Mouse (Mus musculus): ENCODE results near the gene Vsig2. TPM values are rescaled to one million over a fixed set of nuclear protein-coding genes. Genes with fewer than 3 reads are reported as not detected.

The Vsig2 gene
- polyA plus RNA-seq, 1 experiment from 2014 or later: 0.42 TPM

- no peak overlapping the region; the same call in 1 of the 2 replicates for H3K4me3 ChIP-seq (replicated peaks)
- WGBS: 38% methylated on average over 14 of the region's 14 CpGs
Observed at GRCm38 (mm10) chr9:37576436-37576930, 37.4 kb downstream of the Vsig2 start.

GRCm38 (mm10) chr9:37583594-37583993 is 44.5 kb downstream of the Vsig2 start:
- no peak overlapping the region for H3K4me3 ChIP-seq (replicated peaks)
- no peak overlapping the region for H3K27ac ChIP-seq
- H3K9me3 ChIP-seq: no peaks in the 10 kb centered on the region; the same call in 1 of the 2 replicates
- H3K4me2 ChIP-seq (replicated peaks): no peak overlapping the region
- no peaks in the 10 kb centered on the region for H3K36me3 ChIP-seq
- no peaks in the 10 kb centered on the region for H3K4me1 ChIP-seq (replicated peaks)
- H3K27me3 ChIP-seq: no peaks in the 10 kb centered on the region
- H3K9ac ChIP-seq (replicated peaks): no peak overlapping the region
- no peak for ATAC-seq
- 86% methylated on average over 5 of the region's 5 CpGs for WGBS

More at GRCm38 (mm10) chr9:37576436-37576930, 37.4 kb downstream of the Vsig2 start:
- ATAC-seq: peak; percentile 80
- H3K36me3 ChIP-seq: no peaks in the 10 kb centered on the region
- H3K4me2 ChIP-seq (replicated peaks): peak overlapping the region; percentile 27; the same call in 1 of the 2 replicates
- H3K27me3 ChIP-seq: no peaks in the 10 kb centered on the region
- H3K9me3 ChIP-seq: no peaks in the 10 kb centered on the region
- peaks cover 7% of the 10 kb centered on the region for H3K4me1 ChIP-seq (replicated peaks)
- H3K27ac ChIP-seq: 0 out of 2 replicates have a peak overlapping the region, but pooled peaks have one; percentile 9
- H3K9ac ChIP-seq (replicated peaks): no peak overlapping the region

GRCm38 (mm10) chr9:37586718-37587117 is 47.7 kb downstream of the Vsig2 start:
- no peak for ATAC-seq
- H3K4me1 ChIP-seq (replicated peaks): no peaks in the 10 kb centered on the region
- H3K36me3 ChIP-seq: no peaks in the 10 kb centered on the region
- no peaks in the 10 kb centered on the region for H3K27me3 ChIP-seq
- no peak overlapping the region for H3K27ac ChIP-seq
- no peaks in the 10 kb centered on the region; the same call in 1 of the 2 replicates for H3K9me3 ChIP-seq
- whole genome bisulfite sequencing: 79% methylated on average over 4 of the region's 4 CpGs
- H3K9ac ChIP-seq (replicated peaks): no peak overlapping the region
- no peak overlapping the region for H3K4me3 ChIP-seq (replicated peaks)
- no peak overlapping the region for H3K4me2 ChIP-seq (replicated peaks)

GRCm38 (mm10) chr9:37590381-37590780 is 51.3 kb downstream of the Vsig2 start:
- H3K27me3 ChIP-seq: no peaks in the 10 kb centered on the region
- no peak overlapping the region for H3K27ac ChIP-seq
- no peak overlapping the region for H3K9ac ChIP-seq (replicated peaks)
- no peaks in the 10 kb centered on the region for H3K4me1 ChIP-seq (replicated peaks)
- no peak overlapping the region for H3K4me3 ChIP-seq (replicated peaks)
- no peak for ATAC-seq
- no peaks in the 10 kb centered on the region; the same call in 1 of the 2 replicates for H3K9me3 ChIP-seq
- H3K4me2 ChIP-seq (replicated peaks): no peak overlapping the region
- 84% methylated on average over 4 of the region's 4 CpGs for WGBS
- H3K36me3 ChIP-seq: no peaks in the 10 kb centered on the region

GRCm38 (mm10) chr9:37592025-37592424 is 53.0 kb downstream of the Vsig2 start:
- Histone ChIP-seq H3K27me3 (no peaks in the 10 kb centered on the region), H3K36me3 (no peaks in the 10 kb centered on the region), H3K4me3 (replicated peaks) (no peak overlapping the region), H3K9me3 (no peaks in the 10 kb centered on the region; the same call in 1 of the 2 replicates), H3K9ac (replicated peaks) (no peak overlapping the region), H3K4me1 (replicated peaks) (no peaks in the 10 kb centered on the region), H3K27ac (no peak overlapping the region), H3K4me2 (replicated peaks) (no peak overlapping the region)
- no peak for ATAC-seq
- WGBS: 77% methylated on average over 2 of the region's 2 CpGs

- no peak overlapping the region for H3K4me3 ChIP-seq (replicated peaks)
- H3K4me1 ChIP-seq (replicated peaks): no peaks in the 10 kb centered on the region
- WGBS: 61% methylated on average over 6 of the region's 6 CpGs
- H3K9ac ChIP-seq (replicated peaks): no peak overlapping the region
- H3K4me2 ChIP-seq (replicated peaks): no peak overlapping the region
- H3K9me3 ChIP-seq: no peaks in the 10 kb centered on the region; the same call in 1 of the 2 replicates
- H3K27me3 ChIP-seq: no peaks in the 10 kb centered on the region
- no peak for ATAC-seq
- no peak overlapping the region for H3K27ac ChIP-seq
- H3K36me3 ChIP-seq: no peaks in the 10 kb centered on the region
Observed at GRCm38 (mm10) chr9:37592633-37593032, 53.6 kb downstream of the Vsig2 start.

DNA sequence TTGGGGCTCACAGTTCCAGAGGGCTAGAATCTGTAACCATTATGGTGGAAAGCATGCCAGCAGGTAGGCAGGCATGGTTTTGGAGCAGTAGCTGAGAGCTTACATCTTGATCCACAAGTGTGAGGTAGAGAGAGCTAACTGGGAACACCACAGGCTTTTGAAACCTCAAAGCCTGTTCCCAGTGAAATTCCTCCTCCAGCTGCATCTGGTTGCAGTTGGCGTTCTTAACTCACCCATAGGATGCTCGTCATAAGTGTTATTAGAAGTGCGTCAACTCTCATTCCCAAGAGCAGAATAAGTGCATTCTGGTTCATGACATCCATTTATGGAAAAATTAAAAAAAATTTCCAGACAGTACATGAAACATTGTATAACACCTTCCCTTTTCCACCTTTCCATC is 54.6 kb downstream of the Vsig2 start:
- ATAC-seq: no peak
- Histone ChIP-seq H3K4me1 (replicated peaks) (no peaks in the 10 kb centered on the region), H3K4me3 (replicated peaks) (no peak overlapping the region), H3K9ac (replicated peaks) (no peak overlapping the region), H3K9me3 (no peaks in the 10 kb centered on the region), H3K27ac (no peak overlapping the region), H3K36me3 (no peaks in the 10 kb centered on the region), H3K4me2 (replicated peaks) (no peak overlapping the region), H3K27me3 (no peaks in the 10 kb centered on the region)
- 95% methylated on average over 3 of the region's 3 CpGs for WGBS

Other genes starting within 250 kb of the Vsig2 start
- gene Ccdc15, start 190.8 kb upstream of the Vsig2 start, polyA plus RNA-seq (2015; fragmentation: Nextera tagmentation; extraction: Ambion mirVana): 10.8 and 10.9 TPM in 2 replicates
- 2.2 and 2.5 TPM in 2 replicates for gene Hepacam, start 171.9 kb upstream of the Vsig2 start, polyA plus RNA-seq (2015; fragmentation: Nextera tagmentation; extraction: Ambion mirVana)
- 4.0 and 4.9 TPM in 2 replicates for gene Robo4, start 137.4 kb upstream of the Vsig2 start, polyA plus RNA-seq (2015; fragmentation: Nextera tagmentation; extraction: Ambion mirVana)
- 20.5 and 22.4 TPM in 2 replicates for gene Robo3, start 106.0 kb upstream of the Vsig2 start, polyA plus RNA-seq (2015; fragmentation: Nextera tagmentation; extraction: Ambion mirVana)
- 36.5 and 39.5 TPM in 2 replicates for gene Msantd2, start 49.9 kb upstream of the Vsig2 start, polyA plus RNA-seq (2015; fragmentation: Nextera tagmentation; extraction: Ambion mirVana)
- gene Esam, start 11.2 kb upstream of the Vsig2 start, polyA plus RNA-seq (2015; fragmentation: Nextera tagmentation; extraction: Ambion mirVana): 33.5 and 34.5 TPM in 2 replicates
- gene Nrgn, start 13.6 kb downstream of the Vsig2 start, polyA plus RNA-seq (2015; fragmentation: Nextera tagmentation; extraction: Ambion mirVana): 3.4 and 3.7 TPM in 2 replicates
- 8.1 and 9.2 TPM in 2 replicates for gene Siae, start 16.4 kb downstream of the Vsig2 start, polyA plus RNA-seq (2015; fragmentation: Nextera tagmentation; extraction: Ambion mirVana)
- gene Spa17, start 74.5 kb downstream of the Vsig2 start, polyA plus RNA-seq (2015; fragmentation: Nextera tagmentation; extraction: Ambion mirVana): 10.7 and 13.6 TPM in 2 replicates
- 85.8 and 89.4 TPM in 2 replicates for gene Tbrg1, start 118.1 kb downstream of the Vsig2 start, polyA plus RNA-seq (2015; fragmentation: Nextera tagmentation; extraction: Ambion mirVana)
- gene Panx3, start 130.0 kb downstream of the Vsig2 start, polyA plus RNA-seq (2015; fragmentation: Nextera tagmentation; extraction: Ambion mirVana): not detected in 2 replicates
- gene Olfr160, start 177.0 kb downstream of the Vsig2 start, polyA plus RNA-seq (2015; fragmentation: Nextera tagmentation; extraction: Ambion mirVana): not detected in 2 replicates
- not detected in 2 replicates for gene Olfr874, start 205.9 kb downstream of the Vsig2 start, polyA plus RNA-seq (2015; fragmentation: Nextera tagmentation; extraction: Ambion mirVana)
- not detected in 2 replicates for gene Olfr875, start 232.6 kb downstream of the Vsig2 start, polyA plus RNA-seq (2015; fragmentation: Nextera tagmentation; extraction: Ambion mirVana)